Mouse (Mus musculus): ENCODE data around the gene Cacna1c. TPM values are rescaled to one million over a fixed set of nuclear protein-coding genes. Genes with fewer than 3 reads are reported as not detected.

The Cacna1c gene
- polyA plus RNA-seq, 1 experiment from 2014 or later = 6.4 TPM

GRCm38 (mm10) chr6:118787933-118788332 is 408.3 kb downstream of the Cacna1c start:
- Histone ChIP-seq H3K27ac (replicated peaks) (no peak overlapping the region), H3K9me3 (no peaks in the 10 kb centered on the region), H3K27me3 (no peaks in the 10 kb centered on the region), H3K4me3 (no peak overlapping the region), H3K4me2 (replicated peaks) (no peak overlapping the region), H3K4me1 (peaks cover 21% of the 10 kb centered on the region), H3K36me3 (no peaks in the 10 kb centered on the region), H3K9ac (replicated peaks) (no peak overlapping the region)
- ATAC-seq (replicated peaks) = no peak
- WGBS = 92% methylated on average over 3 of the region's 3 CpGs

- H3K27ac ChIP-seq (replicated peaks) = no peak overlapping the region
Observed at GRCm38 (mm10) chr6:118780280-118780679, 415.9 kb downstream of the Cacna1c start.

GRCm38 (mm10) chr6:118779201-118779600 is 417.0 kb downstream of the Cacna1c start:
- Histone ChIP-seq H3K4me1 (peaks cover 7% of the 10 kb centered on the region; the same call in 1 of the 2 replicates), H3K27ac (replicated peaks) (no peak overlapping the region), H3K9me3 (no peaks in the 10 kb centered on the region), H3K27me3 (no peaks in the 10 kb centered on the region), H3K4me2 (replicated peaks) (no peak overlapping the region), H3K36me3 (no peaks in the 10 kb centered on the region), H3K4me3 (no peak overlapping the region), H3K9ac (replicated peaks) (no peak overlapping the region)
- no peak for ATAC-seq (replicated peaks)
- WGBS = 89% methylated on average over 8 of the region's 8 CpGs

More at GRCm38 (mm10) chr6:118780280-118780679, 415.9 kb downstream of the Cacna1c start:
- H3K4me1 ChIP-seq = peaks cover 7% of the 10 kb centered on the region; the same call in 1 of the 2 replicates
- H3K9me3 ChIP-seq = no peaks in the 10 kb centered on the region
- WGBS = 84% methylated on average over 7 of the region's 7 CpGs
- no peak overlapping the region for H3K4me3 ChIP-seq
- no peak overlapping the region for H3K4me2 ChIP-seq (replicated peaks)
- H3K9ac ChIP-seq (replicated peaks) = no peak overlapping the region
- no peak for ATAC-seq (replicated peaks)
- H3K27me3 ChIP-seq = no peaks in the 10 kb centered on the region
- no peaks in the 10 kb centered on the region for H3K36me3 ChIP-seq

- Histone ChIP-seq H3K27ac (replicated peaks) (no peak overlapping the region), H3K27me3 (no peaks in the 10 kb centered on the region), H3K9me3 (no peaks in the 10 kb centered on the region), H3K4me2 (replicated peaks) (no peak overlapping the region), H3K4me3 (no peak overlapping the region), H3K4me1 (peaks cover 5% of the 10 kb centered on the region; the same call in 1 of the 2 replicates), H3K9ac (replicated peaks) (no peak overlapping the region), H3K36me3 (peaks cover 2% of the 10 kb centered on the region; the same call in 1 of the 2 replicates)
- WGBS = 69% methylated on average over 8 of the region's 8 CpGs
- ATAC-seq (replicated peaks) = no peak
Observed at GRCm38 (mm10) chr6:118777457-118777856, 418.8 kb downstream of the Cacna1c start.

- peak overlapping the region; percentile 19; the same call in 1 of the 2 replicates for H3K27ac ChIP-seq (replicated peaks)
- H3K27me3 ChIP-seq = no peaks in the 10 kb centered on the region
- no peaks in the 10 kb centered on the region for H3K9me3 ChIP-seq
- peaks cover 5% of the 10 kb centered on the region; the same call in 1 of the 2 replicates for H3K4me1 ChIP-seq
- no peak overlapping the region for H3K4me2 ChIP-seq (replicated peaks)
- ATAC-seq (replicated peaks) = peak; percentile 64
- H3K36me3 ChIP-seq = peaks cover 2% of the 10 kb centered on the region; the same call in 1 of the 2 replicates
- no peak overlapping the region for H3K4me3 ChIP-seq
- 68% methylated on average over 9 of the region's 9 CpGs for WGBS
- H3K9ac ChIP-seq (replicated peaks) = no peak overlapping the region
Observed at GRCm38 (mm10) chr6:118776459-118776858, 419.8 kb downstream of the Cacna1c start.

GRCm38 (mm10) chr6:118772581-118772980 is 423.6 kb downstream of the Cacna1c start:
- H3K4me1 ChIP-seq = peaks cover 5% of the 10 kb centered on the region; the same call in 1 of the 2 replicates
- no peak overlapping the region for H3K27ac ChIP-seq (replicated peaks)
- H3K36me3 ChIP-seq = peaks cover 2% of the 10 kb centered on the region; the same call in 1 of the 2 replicates
- no peak overlapping the region for H3K4me2 ChIP-seq (replicated peaks)
- 91% methylated on average over 6 of the region's 6 CpGs for WGBS
- no peak for ATAC-seq (replicated peaks)
- H3K4me3 ChIP-seq = no peak overlapping the region
- no peak overlapping the region for H3K9ac ChIP-seq (replicated peaks)
- H3K9me3 ChIP-seq = no peaks in the 10 kb centered on the region
- no peaks in the 10 kb centered on the region for H3K27me3 ChIP-seq

GRCm38 (mm10) chr6:118771121-118771520 is 425.1 kb downstream of the Cacna1c start:
- Histone ChIP-seq H3K27ac (replicated peaks) (no peak overlapping the region), H3K4me1 (no peaks in the 10 kb centered on the region), H3K36me3 (peaks cover 2% of the 10 kb centered on the region; the same call in 1 of the 2 replicates), H3K4me2 (replicated peaks) (no peak overlapping the region), H3K9me3 (no peaks in the 10 kb centered on the region), H3K9ac (replicated peaks) (no peak overlapping the region), H3K27me3 (no peaks in the 10 kb centered on the region), H3K4me3 (no peak overlapping the region)
- WGBS = 94% methylated on average over 4 of the region's 4 CpGs
- no peak for ATAC-seq (replicated peaks)

GRCm38 (mm10) chr6:118770396-118770795 is 425.8 kb downstream of the Cacna1c start:
- ATAC-seq (replicated peaks) = no peak
- Histone ChIP-seq H3K27me3 (no peaks in the 10 kb centered on the region), H3K4me1 (no peaks in the 10 kb centered on the region), H3K4me2 (replicated peaks) (no peak overlapping the region), H3K27ac (replicated peaks) (no peak overlapping the region), H3K4me3 (no peak overlapping the region), H3K9me3 (no peaks in the 10 kb centered on the region), H3K9ac (replicated peaks) (no peak overlapping the region), H3K36me3 (peaks cover 2% of the 10 kb centered on the region; the same call in 1 of the 2 replicates)
- 81% methylated on average over 6 of the region's 6 CpGs for WGBS

GRCm38 (mm10) chr6:118769792-118770191 is 426.4 kb downstream of the Cacna1c start:
- no peak overlapping the region for H3K27ac ChIP-seq (replicated peaks)
- H3K27me3 ChIP-seq = no peaks in the 10 kb centered on the region
- no peak for ATAC-seq (replicated peaks)
- H3K9ac ChIP-seq (replicated peaks) = no peak overlapping the region
- 93% methylated on average over 8 of the region's 8 CpGs for WGBS
- peaks cover 2% of the 10 kb centered on the region; the same call in 1 of the 2 replicates for H3K36me3 ChIP-seq
- H3K4me2 ChIP-seq (replicated peaks) = no peak overlapping the region
- H3K9me3 ChIP-seq = no peaks in the 10 kb centered on the region
- no peak overlapping the region for H3K4me3 ChIP-seq
- H3K4me1 ChIP-seq = no peaks in the 10 kb centered on the region

- ATAC-seq (replicated peaks) = no peak
Observed at GRCm38 (mm10) chr6:118767698-118768097, 428.5 kb downstream of the Cacna1c start.

GRCm38 (mm10) chr6:118765261-118765660 is 431.0 kb downstream of the Cacna1c start:
- H3K4me1 ChIP-seq = no peaks in the 10 kb centered on the region
- no peak overlapping the region for H3K9ac ChIP-seq (replicated peaks)
- no peaks in the 10 kb centered on the region for H3K9me3 ChIP-seq
- H3K4me3 ChIP-seq = no peak overlapping the region
- no peak for ATAC-seq (replicated peaks)
- H3K27ac ChIP-seq (replicated peaks) = no peak overlapping the region
- no peaks in the 10 kb centered on the region for H3K27me3 ChIP-seq
- H3K4me2 ChIP-seq (replicated peaks) = no peak overlapping the region
- H3K36me3 ChIP-seq = no peaks in the 10 kb centered on the region
- WGBS = 67% methylated on average over 1 of the region's 1 CpGs

More at GRCm38 (mm10) chr6:118767698-118768097, 428.5 kb downstream of the Cacna1c start:
- no peak overlapping the region for H3K4me2 ChIP-seq (replicated peaks)
- H3K4me1 ChIP-seq = no peaks in the 10 kb centered on the region
- 65% methylated on average over 6 of the region's 6 CpGs for WGBS
- no peak overlapping the region for H3K4me3 ChIP-seq
- H3K27ac ChIP-seq (replicated peaks) = no peak overlapping the region
- no peaks in the 10 kb centered on the region for H3K36me3 ChIP-seq
- H3K9ac ChIP-seq (replicated peaks) = no peak overlapping the region
- no peaks in the 10 kb centered on the region for H3K27me3 ChIP-seq
- H3K9me3 ChIP-seq = no peaks in the 10 kb centered on the region

- Histone ChIP-seq H3K27me3 (no peaks in the 10 kb centered on the region), H3K4me1 (peaks cover 22% of the 10 kb centered on the region), H3K9ac (replicated peaks) (no peak overlapping the region), H3K4me3 (no peak overlapping the region), H3K36me3 (no peaks in the 10 kb centered on the region), H3K9me3 (no peaks in the 10 kb centered on the region), H3K27ac (replicated peaks) (no peak overlapping the region), H3K4me2 (replicated peaks) (no peak overlapping the region)
- no peak for ATAC-seq (replicated peaks)
- 64% methylated on average over 5 of the region's 5 CpGs for WGBS
Observed at GRCm38 (mm10) chr6:118759015-118759414, 437.2 kb downstream of the Cacna1c start.

All from forebrain, embryonic 15.5 days (tissue).